Mouse (Mus musculus): ENCODE results near the gene Bglap3.

Bglap3 gene

DNA sequence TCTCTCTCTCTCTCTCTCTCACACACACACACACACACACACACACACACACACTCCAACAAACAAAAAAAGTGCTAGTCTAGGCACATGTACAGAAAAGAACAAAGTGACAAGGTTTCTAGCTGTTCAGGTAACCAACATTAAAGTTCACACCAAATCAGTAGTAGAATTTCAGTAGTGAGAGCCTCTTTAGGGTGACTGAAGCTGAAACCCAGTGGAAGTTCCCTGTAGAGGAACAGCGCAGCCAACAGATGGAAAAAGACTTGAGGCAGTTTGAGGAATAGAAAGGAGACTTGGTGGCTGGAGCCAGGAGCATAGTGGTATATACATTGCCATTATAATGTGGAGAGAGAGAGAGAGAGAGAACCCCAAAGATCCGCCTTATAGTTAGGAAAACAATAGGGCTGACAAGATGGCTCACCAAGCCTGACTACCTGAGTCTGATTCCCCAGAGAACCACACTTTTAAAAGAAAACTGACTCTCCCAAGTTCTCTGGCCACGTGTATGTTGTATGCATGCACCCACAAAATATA lies 37.6 kb downstream of the Bglap3 start:
- no peak for DNase-seq

DNA sequence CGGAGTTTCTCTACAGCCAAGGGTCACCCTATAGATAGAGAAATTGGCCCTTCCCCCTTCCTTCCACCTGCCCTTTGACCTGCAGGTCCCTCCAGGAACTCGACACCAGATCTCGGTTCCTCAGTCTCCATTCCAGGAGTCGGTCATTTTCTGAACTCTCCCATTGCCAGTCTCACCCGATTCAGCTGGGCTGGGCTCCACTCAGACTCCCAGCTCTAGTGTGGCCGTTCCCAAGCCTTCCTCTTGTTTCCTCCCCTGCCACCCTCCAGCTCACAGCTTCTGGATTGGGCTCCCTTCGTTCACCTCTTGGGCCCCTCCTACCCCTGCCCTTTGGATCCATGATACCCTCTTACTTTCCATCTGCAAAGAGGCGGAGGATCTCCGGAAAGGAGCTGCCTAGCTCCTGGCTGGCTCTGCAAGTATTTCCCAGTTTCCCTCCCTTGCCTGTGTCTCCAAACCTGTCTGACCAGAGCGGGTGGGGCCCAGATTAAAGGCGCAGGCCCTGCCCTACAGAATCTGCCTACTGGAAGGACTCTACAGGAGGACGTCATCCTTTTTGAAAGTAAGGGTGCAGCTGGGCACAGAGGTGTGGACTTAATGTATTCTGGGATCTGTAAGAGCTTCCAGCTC lies 38.4 kb downstream of the Bglap3 start:
- DNase-seq, result no peak

DNA sequence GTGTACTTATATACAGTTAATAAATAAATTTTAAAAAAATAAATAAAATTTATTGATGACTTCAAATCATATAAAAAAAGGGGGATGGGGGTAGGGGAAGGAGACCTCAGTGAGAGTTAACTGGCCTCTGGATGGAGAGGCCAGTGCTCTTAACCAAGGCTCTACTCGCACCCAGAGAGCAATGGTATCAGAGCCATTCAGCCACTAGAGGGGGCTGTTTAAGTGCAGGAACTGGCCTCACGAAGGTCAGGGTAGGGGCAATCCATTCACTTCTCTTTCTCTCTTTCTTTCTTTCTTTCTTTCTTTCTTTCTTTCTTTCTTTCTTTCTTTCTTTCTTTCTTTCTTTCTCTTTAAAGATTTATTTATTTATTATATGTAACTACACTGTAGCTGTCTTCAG lies 41.3 kb downstream of the Bglap3 start:
- DNase-seq, result no peak

DNA sequence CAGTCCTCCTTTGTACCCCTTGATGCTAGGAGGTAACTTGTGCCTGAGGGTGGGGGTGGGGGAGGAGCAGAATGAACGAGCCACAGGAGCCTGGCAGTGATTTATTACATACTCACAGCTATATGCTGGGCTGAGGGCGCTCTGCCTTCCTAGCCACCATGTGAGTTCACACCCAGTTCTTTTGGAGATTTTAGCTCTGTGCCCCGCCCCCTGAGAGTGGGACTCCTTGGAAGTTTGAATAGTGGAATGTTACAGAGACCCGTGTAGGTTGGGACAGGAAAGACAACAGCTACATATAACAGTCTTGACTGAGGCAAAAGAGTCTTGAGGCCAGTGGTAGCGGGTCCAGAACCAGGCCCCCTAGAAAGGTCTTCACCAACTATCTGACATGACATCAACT lies 43.6 kb downstream of the Bglap3 start:
- DNase-seq, result no peak

DNA sequence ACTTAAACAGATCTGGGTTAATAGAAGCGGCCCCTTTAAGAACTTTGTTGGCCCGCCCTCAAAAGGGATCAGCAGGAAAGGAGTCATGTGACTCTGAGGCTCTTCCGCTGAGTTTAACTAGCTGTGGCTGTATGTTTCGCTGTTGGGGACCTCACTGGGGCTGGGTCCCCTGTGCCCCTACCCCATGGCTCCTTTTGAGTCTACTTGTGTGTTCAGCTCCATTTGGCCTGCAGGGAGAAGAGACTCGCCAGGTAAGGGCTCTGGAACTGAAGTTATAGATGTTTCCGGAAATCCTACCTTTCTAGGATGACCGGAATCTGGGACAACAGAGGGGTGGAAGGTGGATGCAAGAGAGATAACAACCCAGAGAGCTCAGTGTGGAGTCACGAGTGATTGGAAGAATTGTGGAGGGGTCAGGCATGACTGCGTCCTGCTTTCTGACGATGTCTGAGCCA lies 47.6 kb downstream of the Bglap3 start, which contains the start of gene Glmp:
TSS of gene Glmp (plus strand) at position 73 of the 455 bp plus-strand sequence.
- peak; percentile 60 for DNase-seq
